Mouse (Mus musculus): ENCODE measurements around the gene Six6. TPM values are rescaled to one million over a fixed set of nuclear protein-coding genes. Genes with fewer than 3 reads are reported as not detected.

Six6 gene
- polyA plus RNA-seq, 1 experiment from 2014 or later = 0.63 TPM

DNA sequence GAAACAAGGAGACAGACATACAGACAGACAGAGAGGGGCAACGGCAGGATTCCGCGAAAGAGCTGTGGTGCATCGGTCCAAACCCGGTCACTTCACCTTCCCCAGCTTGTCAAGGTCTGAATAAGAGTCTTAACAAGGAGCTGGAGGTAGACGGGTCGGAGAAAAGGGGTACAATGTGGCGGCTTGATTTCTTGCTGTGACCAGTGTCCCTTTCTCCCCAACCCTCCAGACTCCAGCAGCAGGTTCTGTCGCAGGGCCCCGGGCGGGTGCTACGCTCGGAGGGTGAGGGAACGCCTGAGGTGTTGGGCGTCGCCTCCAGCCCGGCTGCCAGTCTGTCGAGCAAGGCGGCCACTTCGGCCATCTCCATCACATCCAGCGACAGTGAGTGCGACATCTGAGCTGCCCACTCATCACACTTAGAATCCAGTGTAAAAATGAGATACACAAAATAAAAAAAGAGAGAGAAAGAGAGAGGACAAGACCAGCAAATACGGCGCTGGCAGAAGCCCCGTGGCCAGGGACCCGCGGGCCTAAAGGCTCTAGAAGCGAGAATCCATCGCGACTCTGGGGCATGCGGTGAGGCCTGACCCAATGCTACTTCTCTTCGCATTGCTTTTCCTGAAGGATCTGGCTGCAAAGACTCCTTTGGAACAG lies 1.8 kb downstream of the Six6 start:
- Histone ChIP-seq H3K9me3 (ENCODE audit: control insufficient read depth, low read length) (no peaks in the 10 kb centered on the region), H3K4me2 (ENCODE audit: low read length) (no peak overlapping the region), H3K36me3 (ENCODE audit: control insufficient read depth, insufficient read depth) (no peaks in the 10 kb centered on the region), H3K27me3 (replicated peaks; ENCODE audit: control insufficient read depth, insufficient read depth, low read length) (peaks cover 76% of the 10 kb centered on the region), H3K4me3 (replicated peaks; ENCODE audit: low read length) (no peak overlapping the region), H3K4me1 (replicated peaks; ENCODE audit: control insufficient read depth, insufficient read depth, low read length) (peaks cover 16% of the 10 kb centered on the region), H3K27ac (ENCODE audit: low read length) (no peak overlapping the region), H3K9ac (replicated peaks; ENCODE audit: low read depth, low read length) (no peak overlapping the region)
- 2% methylated on average over 32 of the region's 32 CpGs for WGBS
- ATAC-seq = no peak

DNA sequence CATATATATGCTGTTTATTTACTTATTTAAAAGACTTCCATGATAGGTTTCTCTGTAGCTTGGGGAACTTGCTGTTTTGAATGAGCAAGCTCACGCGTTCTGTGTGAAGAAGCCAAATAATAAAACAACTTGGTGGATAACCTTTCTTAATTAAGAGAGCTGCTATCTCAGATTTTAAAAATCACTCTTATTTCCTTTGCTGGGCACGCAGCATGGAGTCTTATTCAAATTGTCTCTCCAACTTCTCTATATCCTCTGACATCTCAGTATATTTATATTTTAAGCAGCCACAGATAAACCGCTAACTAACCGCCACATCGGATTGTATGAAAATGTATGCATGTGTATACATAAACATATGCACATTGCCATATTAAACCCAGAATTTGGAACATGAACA lies 2.5 kb downstream of the Six6 start:
- Histone ChIP-seq H3K4me2 (ENCODE audit: low read length) (no peak overlapping the region), H3K27me3 (replicated peaks; ENCODE audit: control insufficient read depth, insufficient read depth, low read length) (peaks cover 77% of the 10 kb centered on the region), H3K27ac (ENCODE audit: low read length) (no peak overlapping the region), H3K9me3 (ENCODE audit: control insufficient read depth, low read length) (no peaks in the 10 kb centered on the region), H3K4me3 (replicated peaks; ENCODE audit: low read length) (no peak overlapping the region), H3K36me3 (ENCODE audit: control insufficient read depth, insufficient read depth) (no peaks in the 10 kb centered on the region), H3K4me1 (replicated peaks; ENCODE audit: control insufficient read depth, insufficient read depth, low read length) (peaks cover 16% of the 10 kb centered on the region), H3K9ac (replicated peaks; ENCODE audit: low read depth, low read length) (no peak overlapping the region)
- ATAC-seq = no peak
- WGBS = 16% methylated on average over 6 of the region's 6 CpGs

DNA sequence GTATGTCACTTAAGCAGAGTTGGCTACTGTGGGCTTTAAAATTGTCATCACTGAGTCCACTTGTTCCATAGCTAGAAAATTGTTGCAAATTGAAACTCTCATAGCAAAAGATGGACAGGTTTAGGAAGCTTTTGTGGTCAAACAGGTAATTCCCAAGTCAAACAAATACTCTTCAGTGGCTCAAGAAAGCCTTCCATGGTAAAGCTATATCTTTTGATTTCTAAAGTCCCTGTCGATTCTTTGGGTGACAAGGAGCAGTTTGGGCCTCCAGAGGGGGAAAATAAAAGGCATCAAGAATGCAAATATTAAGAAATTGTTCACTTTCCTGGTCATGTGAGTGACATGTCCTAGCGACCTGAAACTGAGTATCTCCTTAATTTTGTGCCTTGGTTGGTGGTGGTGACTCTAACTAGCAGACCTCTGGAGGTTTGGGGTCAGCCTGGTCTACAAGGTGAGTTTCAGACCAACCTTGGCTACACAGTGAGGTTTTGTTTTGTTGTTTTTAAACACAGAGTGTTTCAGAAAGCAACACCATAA lies 4.0 kb downstream of the Six6 start:
- H3K4me1 ChIP-seq (replicated peaks; ENCODE audit: control insufficient read depth, insufficient read depth, low read length) = peaks cover 16% of the 10 kb centered on the region
- no peak overlapping the region for H3K27ac ChIP-seq (ENCODE audit: low read length)
- H3K9ac ChIP-seq (replicated peaks; ENCODE audit: low read depth, low read length) = no peak overlapping the region
- WGBS = 10% methylated on average over 2 of the region's 2 CpGs
- no peak overlapping the region for H3K4me2 ChIP-seq (ENCODE audit: low read length)
- no peak for ATAC-seq
- H3K9me3 ChIP-seq (ENCODE audit: control insufficient read depth, low read length) = no peaks in the 10 kb centered on the region
- no peak overlapping the region for H3K4me3 ChIP-seq (replicated peaks; ENCODE audit: low read length)
- H3K27me3 ChIP-seq (replicated peaks; ENCODE audit: control insufficient read depth, insufficient read depth, low read length) = peaks cover 81% of the 10 kb centered on the region
- no peaks in the 10 kb centered on the region for H3K36me3 ChIP-seq (ENCODE audit: control insufficient read depth, insufficient read depth)

DNA sequence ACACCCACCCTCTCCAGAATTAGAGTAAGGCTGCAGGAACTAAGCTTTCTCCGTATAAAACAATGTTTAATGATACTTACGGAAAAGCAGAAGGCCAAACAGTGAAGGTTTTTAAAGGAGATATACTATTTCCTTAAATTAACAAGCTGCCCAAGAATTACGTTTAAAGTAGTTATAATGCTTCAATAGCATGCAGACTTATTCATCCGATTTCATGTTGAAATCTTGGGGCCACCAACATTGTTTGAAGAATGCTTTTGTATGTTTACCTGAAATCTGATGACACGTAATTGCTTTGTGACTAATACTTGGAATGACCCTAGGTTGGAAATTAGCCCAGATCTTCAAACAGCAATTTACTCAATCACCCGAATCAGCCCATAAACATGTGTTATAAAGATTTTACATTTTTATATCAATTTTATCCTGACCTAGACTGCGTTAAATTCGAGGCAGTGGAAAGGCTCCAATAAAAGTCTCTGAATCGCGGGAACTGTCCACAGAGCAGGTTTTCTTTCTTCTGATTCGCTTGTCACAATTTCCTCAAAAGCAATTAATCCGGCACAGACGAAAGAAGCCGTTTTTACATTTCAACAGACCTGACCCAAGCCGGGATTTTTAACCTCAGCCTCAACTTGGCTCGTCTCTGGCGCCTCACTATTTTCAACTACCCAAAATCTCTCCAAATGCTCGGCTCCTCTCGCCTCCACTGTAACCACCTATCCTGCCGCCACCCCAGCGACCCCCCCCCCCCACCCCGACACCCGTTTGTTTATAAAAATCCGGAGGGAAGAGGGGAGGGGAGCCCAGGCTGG lies 4.9 kb downstream of the Six6 start:
- Histone ChIP-seq H3K4me3 (replicated peaks; ENCODE audit: low read length) (peak overlapping the region; percentile 23), H3K27ac (ENCODE audit: low read length) (no peak overlapping the region), H3K36me3 (ENCODE audit: control insufficient read depth, insufficient read depth) (no peaks in the 10 kb centered on the region), H3K9me3 (ENCODE audit: control insufficient read depth, low read length) (no peaks in the 10 kb centered on the region), H3K4me2 (ENCODE audit: low read length) (peak overlapping the region; percentile 45), H3K9ac (replicated peaks; ENCODE audit: low read depth, low read length) (no peak overlapping the region), H3K4me1 (replicated peaks; ENCODE audit: control insufficient read depth, insufficient read depth, low read length) (peaks cover 14% of the 10 kb centered on the region), H3K27me3 (replicated peaks; ENCODE audit: control insufficient read depth, insufficient read depth, low read length) (peaks cover 79% of the 10 kb centered on the region)
- no peak for ATAC-seq
- WGBS = under 1% methylated on average over 23 of the region's 24 CpGs

DNA sequence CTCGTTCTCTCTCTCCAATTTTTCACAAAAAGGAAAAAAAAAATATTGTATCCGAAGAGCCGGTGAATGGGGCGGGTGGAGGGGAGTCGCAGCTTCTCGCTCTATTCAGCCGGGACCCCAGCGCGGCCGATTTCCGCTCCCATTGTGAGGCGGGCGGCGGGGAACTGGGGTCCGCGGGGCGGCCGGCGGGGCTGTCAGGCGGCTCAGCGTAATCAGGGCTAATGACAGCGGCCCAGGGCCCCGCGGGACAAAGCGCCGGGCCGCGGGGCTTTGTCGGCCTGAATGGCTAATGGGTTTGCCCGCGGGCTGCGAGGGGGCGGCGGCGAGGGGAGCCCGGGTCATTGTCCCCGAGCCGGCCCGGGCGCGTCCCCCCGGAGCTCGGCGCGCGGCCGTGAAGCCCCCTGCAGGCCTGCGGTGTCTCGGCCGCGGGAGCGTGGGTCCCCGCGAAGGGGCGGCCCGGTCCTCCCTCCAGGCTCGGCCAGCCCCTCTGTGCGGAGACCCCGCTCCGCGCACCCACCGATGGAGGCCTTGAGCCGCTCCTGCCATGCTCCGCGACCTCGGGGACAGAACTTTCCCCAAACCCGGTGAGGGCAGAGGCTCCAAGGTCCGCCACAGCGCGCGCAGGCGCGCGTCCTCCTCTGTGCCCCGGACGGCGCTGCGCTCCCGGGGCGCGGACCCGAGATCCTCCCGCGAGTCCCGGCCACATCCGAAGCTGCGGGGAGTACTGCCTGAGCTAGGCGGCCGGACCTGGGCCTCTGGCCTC lies 5.8 kb downstream of the Six6 start:
- Histone ChIP-seq H3K36me3 (ENCODE audit: control insufficient read depth, insufficient read depth) (no peaks in the 10 kb centered on the region), H3K9me3 (ENCODE audit: control insufficient read depth, low read length) (no peaks in the 10 kb centered on the region), H3K4me3 (replicated peaks; ENCODE audit: low read length) (peak overlapping the region; percentile 23), H3K4me1 (replicated peaks; ENCODE audit: control insufficient read depth, insufficient read depth, low read length) (peaks cover 10% of the 10 kb centered on the region), H3K27me3 (replicated peaks; ENCODE audit: control insufficient read depth, insufficient read depth, low read length) (peaks cover 78% of the 10 kb centered on the region), H3K27ac (ENCODE audit: low read length) (no peak overlapping the region), H3K4me2 (ENCODE audit: low read length) (peak overlapping the region; percentile 45), H3K9ac (replicated peaks; ENCODE audit: low read depth, low read length) (no peak overlapping the region)
- peak; percentile 59; the same call in 1 of the 2 replicates for ATAC-seq
- WGBS = under 1% methylated on average over 81 of the region's 89 CpGs

DNA sequence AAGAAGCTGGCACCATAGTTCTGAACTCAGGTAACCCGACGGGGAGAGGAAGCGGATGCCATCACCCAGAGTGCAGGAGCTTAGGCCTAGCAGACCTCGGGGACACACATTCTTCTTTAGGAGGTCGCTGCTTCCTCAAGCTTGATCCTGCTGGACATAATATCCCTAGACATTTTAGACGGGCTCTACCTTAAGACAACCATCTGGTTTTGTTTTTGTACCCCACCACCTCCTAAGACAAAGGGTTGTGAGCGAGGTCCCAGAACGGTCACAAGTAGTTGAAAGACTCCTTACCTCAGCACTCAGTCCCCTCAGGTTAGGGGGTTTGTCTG lies 6.3 kb downstream of the Six6 start:
- ATAC-seq = no peak
- H3K9ac ChIP-seq (replicated peaks; ENCODE audit: low read depth, low read length) = no peak overlapping the region
- no peak overlapping the region for H3K4me3 ChIP-seq (replicated peaks; ENCODE audit: low read length)
- H3K27ac ChIP-seq (ENCODE audit: low read length) = no peak overlapping the region
- H3K4me1 ChIP-seq (replicated peaks; ENCODE audit: control insufficient read depth, insufficient read depth, low read length) = peaks cover 10% of the 10 kb centered on the region
- 1% methylated on average over 8 of the region's 8 CpGs for WGBS
- H3K4me2 ChIP-seq (ENCODE audit: low read length) = no peak overlapping the region
- peaks cover 76% of the 10 kb centered on the region for H3K27me3 ChIP-seq (replicated peaks; ENCODE audit: control insufficient read depth, insufficient read depth, low read length)
- H3K9me3 ChIP-seq (ENCODE audit: control insufficient read depth, low read length) = no peaks in the 10 kb centered on the region
- no peaks in the 10 kb centered on the region for H3K36me3 ChIP-seq (ENCODE audit: control insufficient read depth, insufficient read depth)

DNA sequence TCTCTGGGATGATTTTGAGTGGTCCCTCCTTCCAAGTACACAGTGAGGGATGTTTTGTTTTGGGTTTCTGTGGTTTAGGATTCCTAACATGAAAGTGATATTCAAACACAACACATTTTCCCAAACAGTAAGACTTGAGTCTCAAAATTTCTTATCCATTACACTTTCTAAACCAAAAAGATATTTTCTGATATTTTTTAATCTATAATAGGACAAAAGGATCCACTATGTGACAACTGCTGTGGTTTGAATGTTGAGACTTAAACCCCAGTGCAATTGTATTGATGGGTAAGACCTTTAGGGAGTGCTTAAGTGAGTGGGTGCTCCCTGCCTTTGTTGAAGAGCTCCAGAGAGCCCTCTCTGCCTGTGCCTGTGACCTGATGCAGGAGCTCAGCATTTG lies 7.1 kb downstream of the Six6 start:
- Histone ChIP-seq H3K9ac (replicated peaks; ENCODE audit: low read depth, low read length) (no peak overlapping the region), H3K27ac (ENCODE audit: low read length) (no peak overlapping the region), H3K27me3 (replicated peaks; ENCODE audit: control insufficient read depth, insufficient read depth, low read length) (peaks cover 75% of the 10 kb centered on the region), H3K9me3 (ENCODE audit: control insufficient read depth, low read length) (no peaks in the 10 kb centered on the region), H3K4me1 (replicated peaks; ENCODE audit: control insufficient read depth, insufficient read depth, low read length) (peaks cover 10% of the 10 kb centered on the region), H3K4me3 (replicated peaks; ENCODE audit: low read length) (no peak overlapping the region), H3K36me3 (ENCODE audit: control insufficient read depth, insufficient read depth) (no peaks in the 10 kb centered on the region), H3K4me2 (ENCODE audit: low read length) (no peak overlapping the region)
- no peak for ATAC-seq

DNA sequence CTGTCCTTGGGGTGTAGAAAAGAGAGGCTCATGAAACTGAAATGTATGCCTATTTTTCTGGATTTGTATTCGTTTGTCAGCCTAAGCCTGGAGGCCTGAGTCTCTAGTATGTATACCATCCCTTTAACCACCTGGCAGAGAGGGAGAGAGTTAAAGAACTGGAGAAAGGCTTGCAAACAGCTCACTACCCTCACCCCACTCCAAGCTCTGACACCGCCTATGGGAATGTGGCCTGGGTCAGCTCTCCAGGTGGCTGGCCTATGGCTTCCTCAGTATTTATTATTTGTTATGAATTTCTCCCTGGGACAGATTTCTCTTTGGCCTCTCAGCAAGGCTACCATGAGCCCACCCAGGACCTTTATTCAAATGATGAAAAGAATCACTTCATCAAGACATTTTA lies 7.6 kb downstream of the Six6 start:
- H3K27me3 ChIP-seq (replicated peaks; ENCODE audit: control insufficient read depth, insufficient read depth, low read length) = peaks cover 72% of the 10 kb centered on the region
- H3K36me3 ChIP-seq (ENCODE audit: control insufficient read depth, insufficient read depth) = no peaks in the 10 kb centered on the region
- H3K9me3 ChIP-seq (ENCODE audit: control insufficient read depth, low read length) = no peaks in the 10 kb centered on the region
- no peak overlapping the region for H3K27ac ChIP-seq (ENCODE audit: low read length)
- no peak overlapping the region for H3K9ac ChIP-seq (replicated peaks; ENCODE audit: low read depth, low read length)
- 19% methylated on average over 2 of the region's 2 CpGs for WGBS
- ATAC-seq = no peak
- H3K4me2 ChIP-seq (ENCODE audit: low read length) = no peak overlapping the region
- H3K4me3 ChIP-seq (replicated peaks; ENCODE audit: low read length) = no peak overlapping the region
- peaks cover 10% of the 10 kb centered on the region for H3K4me1 ChIP-seq (replicated peaks; ENCODE audit: control insufficient read depth, insufficient read depth, low read length)

DNA sequence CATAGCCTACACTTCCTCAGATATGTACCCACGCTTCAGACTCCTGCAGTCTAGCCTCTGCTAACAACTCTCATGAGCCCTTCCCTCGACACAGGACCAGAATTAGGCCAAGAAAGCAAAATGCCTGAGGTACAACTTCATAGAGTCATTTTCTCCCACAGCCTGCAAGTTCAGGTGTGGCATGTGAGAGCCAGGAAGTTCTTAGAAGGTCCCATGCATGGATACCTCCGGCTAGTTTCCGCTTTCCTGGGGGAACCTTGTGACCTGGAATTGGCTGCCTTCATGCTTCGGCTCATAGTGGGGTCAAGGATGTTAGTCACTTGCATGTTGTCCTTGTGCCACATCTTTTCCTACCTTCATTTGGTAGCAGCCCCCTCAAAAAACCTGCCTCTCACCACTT lies 13.4 kb downstream of the Six6 start:
- H3K36me3 ChIP-seq (ENCODE audit: control insufficient read depth, insufficient read depth) = no peaks in the 10 kb centered on the region
- H3K27me3 ChIP-seq (replicated peaks; ENCODE audit: control insufficient read depth, insufficient read depth, low read length) = peaks cover 36% of the 10 kb centered on the region
- WGBS = 90% methylated on average over 5 of the region's 5 CpGs
- H3K4me3 ChIP-seq (replicated peaks; ENCODE audit: low read length) = no peak overlapping the region
- H3K27ac ChIP-seq (ENCODE audit: low read length) = no peak overlapping the region
- no peaks in the 10 kb centered on the region for H3K9me3 ChIP-seq (ENCODE audit: control insufficient read depth, low read length)
- no peak for ATAC-seq
- no peak overlapping the region for H3K9ac ChIP-seq (replicated peaks; ENCODE audit: low read depth, low read length)
- no peaks in the 10 kb centered on the region for H3K4me1 ChIP-seq (replicated peaks; ENCODE audit: control insufficient read depth, insufficient read depth, low read length)
- H3K4me2 ChIP-seq (ENCODE audit: low read length) = no peak overlapping the region

Data from forebrain, embryonic 16.5 days (tissue).